Mouse (Mus musculus) frontal cortex, postnatal 10 days (tissue): ENCODE results near the gene Bola2.
"Not testable (repeated sequence)": the region's sequence is repeated elsewhere in the genome, so short reads cannot be mapped to it uniquely, and the experiment has no call there.

ENCODE experiments used
- DNase-seq, 2 experiments: peaks; one replicate each; pipeline ENCODE4 v3.0.0; 2022; ENCODE audit warnings: low spot score in 2 of 2, mixed read lengths in 1 of 2

The Bola2 gene

DNA sequence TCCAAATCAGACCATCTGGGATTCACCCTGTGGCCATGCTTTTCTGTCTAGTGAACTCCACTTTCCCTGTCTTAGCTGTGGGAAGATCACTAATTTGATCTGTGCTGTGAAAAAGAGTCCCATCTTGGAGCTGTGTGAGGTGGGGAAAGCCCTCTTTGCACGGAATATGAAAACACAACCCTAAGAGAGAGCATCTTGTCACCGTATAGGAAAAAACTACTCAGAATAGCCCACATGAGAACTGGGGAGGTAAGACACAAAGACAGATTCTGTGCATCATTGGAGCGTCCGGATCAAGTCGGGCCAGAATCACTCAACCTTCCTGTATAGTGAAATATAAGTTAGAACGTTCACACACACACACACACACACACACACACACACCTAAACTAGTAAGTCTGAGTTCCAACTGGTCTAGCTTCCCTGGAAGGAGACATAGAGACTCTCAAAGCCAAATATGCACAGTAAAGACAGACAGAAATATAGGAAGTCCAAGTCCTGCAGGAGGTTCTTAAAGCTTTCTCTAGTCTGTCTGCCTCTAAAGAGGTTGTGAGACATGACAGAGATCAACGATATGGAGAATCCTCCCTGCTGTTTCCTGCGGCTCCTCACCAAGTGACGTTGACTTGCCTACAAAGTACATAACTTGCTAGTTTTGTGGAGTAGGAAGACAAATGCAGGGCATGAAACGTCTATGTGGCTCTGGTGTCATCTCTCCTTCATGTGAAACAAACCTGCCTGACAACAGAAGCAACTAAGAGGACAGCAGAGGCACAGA is 13.2 kb downstream of the Bola2 start:
- DNase-seq: no peak

DNA sequence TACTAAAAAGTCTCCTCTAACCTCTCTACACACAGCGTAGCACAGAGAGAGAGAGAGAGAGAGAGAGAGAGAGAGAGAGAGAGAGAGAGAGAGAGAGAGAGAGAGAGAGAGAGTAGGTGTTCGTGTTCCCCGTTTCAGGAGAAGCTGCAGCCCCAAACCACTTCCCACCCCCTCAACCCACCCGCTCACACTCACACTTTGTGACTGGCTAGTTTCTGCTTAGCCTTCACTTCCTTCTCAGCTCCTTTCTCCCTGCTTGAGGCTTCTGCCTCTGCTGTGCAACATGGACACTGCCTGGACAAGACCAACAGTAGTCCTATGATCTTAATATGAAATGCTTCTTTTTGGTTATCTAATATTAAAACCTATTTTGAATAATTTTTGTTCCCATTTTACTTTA is 15.1 kb downstream of the Bola2 start:
- DNase-seq: no peak

DNA sequence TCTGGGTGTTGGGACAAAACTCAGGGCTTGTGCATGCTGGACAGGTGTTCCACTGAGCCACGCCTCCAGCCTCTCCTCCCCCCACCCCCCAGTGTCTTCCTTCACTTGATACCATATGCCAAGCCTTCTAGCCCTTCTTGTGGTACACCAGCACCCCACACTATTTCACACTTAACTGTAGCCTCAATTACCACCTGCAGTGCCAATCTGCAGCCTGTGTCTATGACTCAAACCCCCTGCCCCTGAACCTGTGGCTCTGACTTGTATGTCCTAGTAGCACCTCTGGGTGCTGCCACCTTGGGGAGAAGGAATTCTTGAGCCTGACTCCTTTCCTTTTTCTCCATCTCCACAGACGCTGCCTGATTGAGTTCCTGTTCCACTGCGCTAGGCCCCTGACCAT is 16.7 kb downstream of the Bola2 start:
- no peak for DNase-seq

DNA sequence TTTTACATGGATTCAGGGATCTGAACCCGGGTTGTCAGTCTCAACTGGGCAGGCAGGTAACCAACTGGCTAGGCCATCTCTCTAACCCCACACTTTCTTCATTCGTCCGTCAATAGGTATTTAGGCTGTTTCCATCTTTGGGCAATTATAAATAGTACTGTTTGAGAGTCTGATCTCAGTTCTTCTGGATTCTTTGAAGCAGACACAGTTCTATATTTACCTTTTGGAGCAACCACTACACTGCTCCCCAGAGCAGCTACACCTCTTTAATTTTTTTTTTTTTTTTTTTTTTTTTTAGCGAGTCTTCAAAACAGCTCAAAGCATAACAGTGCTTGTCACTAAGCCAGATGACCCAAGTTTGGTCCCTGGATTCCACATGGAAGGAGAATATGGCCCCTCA is 20.5 kb downstream of the Bola2 start:
- DNase-seq: no peak

DNA sequence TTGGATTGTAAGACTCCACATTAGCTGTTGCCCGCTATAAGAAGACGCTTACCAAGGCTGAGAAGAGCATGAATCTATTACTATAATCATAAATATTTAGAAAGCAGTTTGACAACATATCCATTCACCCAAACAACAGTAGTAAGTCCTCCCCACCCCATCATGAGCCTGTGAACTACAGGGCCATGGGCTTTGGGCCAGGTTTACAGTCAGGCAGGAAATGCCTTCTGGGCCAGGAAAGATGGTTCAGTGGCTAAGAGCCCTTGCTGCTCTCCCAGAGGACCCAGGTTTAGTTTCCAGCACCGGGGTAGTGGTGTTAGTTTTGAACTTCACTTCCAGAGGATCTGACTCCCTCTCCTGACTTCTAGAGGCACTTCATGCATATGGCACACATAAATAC is 22.4 kb downstream of the Bola2 start:
- DNase-seq: no peak

DNA sequence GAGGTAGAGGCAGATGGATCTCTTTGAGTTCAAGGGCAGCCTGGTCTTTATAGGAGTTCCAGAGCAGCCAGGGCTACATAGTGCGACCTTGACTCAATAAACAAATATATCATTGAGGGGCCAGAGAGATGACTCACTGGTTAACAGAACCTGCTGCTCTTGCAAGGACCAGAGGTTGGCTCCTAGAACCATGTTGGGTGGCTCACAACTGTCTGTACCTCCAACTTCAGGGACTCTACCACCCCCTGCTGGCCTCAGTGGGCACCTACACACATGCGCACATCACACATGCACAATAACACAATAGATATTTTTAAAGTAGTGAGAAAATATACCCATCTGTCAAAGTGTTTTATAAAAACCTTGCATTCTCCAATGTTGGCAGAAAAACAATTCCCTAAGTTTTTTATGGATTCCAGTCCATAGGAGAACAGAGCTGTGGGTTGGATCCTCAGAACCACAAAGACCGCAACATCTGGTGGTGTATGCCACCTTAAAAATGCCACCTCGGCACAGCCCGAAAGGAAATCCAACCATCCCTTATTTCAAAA is 23.7 kb downstream of the Bola2 start:
- DNase-seq: no peak

DNA sequence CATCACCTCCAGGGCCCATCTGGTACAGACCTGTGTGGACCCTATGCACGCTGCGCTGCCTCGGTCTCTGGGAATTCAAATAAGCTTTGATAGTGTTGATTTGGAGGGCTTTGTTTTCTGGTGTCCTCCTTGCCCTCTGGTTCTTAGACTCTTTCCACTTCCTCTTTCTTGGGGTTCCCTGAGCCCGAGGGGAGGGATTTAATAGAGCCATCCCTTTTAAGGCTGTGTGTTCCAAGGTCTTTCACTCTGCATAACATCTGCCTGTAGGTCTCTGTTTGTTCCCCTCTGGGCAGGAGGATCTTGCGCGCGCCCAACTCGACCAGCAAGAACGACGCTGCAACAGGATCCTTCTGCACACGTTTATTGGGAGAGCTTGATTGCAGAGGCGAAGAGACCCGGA is 26.4 kb downstream of the Bola2 start:
- no peak for DNase-seq

DNA sequence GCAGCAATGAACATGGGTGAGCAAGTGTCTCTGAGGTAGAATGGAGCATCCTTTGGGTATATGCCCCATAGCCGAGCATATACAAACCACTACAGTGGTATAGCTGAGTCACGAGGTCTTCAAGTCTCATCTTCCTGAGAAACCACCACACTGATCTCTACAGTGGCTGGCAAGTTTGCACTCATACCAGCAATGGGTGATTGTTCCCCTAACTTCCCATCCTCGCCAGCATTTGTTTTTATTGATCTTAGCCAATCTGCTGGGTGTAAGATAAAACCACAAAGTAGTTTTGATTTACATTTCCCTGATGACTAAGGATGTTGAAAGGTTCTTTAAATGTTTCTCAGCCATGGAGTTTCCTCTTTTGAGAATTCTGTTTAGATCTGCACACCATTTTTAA is 29.9 kb downstream of the Bola2 start:
- DNase-seq: no peak

DNA sequence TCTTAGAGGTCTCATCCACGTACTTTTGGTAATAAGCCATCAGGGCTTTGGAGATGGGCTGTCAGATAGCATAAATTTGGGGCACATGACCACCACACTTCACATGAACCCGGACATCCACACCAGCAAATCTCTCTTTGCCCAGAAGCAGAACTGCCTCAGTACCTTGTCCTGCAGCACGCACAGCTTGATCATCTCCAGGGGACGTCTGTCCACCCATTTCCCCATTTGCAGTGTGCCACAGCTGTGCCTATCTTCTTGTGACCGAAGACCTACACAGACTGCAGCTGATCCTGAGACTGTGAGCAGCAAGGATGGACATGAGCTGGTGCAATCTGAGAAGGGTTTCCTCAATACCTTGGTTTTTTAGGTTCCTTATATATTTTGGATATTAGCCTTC is 30.5 kb downstream of the Bola2 start:
- DNase-seq: no peak

DNA sequence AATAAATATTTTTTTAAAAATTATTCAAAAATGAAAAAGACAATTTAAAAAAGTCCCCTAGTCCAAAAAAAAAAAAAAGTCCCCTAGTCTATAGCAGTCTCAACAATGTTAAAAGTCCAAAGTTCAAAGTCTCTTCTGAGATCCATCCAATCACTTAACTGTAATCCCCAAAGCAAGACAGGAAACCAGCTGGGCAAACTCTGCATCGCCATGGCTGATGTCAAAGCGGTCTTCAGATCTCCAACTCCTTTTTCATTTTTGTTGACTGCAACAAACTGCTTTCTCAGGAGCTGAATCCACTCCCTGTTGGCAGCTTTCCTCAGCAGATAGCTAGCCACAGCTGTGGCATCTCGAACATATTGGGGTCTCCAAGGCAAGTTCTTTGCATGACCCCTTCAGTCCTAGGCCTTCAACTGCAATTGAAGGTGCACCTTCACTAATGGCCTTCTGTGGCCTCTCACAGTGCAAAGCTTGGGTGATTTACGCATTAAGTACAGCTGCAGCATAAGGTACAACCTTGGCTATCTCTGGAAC is 35.1 kb downstream of the Bola2 start:
- DNase-seq: not testable (repeated sequence)

DNA sequence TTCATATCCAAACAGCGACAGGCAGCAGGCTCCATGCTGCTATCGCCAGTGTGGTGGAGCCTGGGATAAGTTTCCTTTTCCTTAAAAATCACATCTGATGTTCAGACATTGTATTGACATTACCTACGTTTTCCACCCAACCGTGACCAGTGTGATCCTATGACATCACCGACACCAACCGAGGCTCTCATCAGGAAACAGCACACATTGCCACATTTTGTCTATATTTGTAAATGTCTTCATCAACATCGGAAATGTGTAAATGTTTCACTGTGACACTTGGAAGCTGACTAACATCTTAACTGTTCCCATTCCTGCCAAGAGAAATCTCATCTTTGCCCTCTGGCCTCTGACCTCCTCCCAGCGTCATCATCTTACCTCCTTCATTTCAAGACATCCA is 40.9 kb downstream of the Bola2 start:
- no peak for DNase-seq

DNA sequence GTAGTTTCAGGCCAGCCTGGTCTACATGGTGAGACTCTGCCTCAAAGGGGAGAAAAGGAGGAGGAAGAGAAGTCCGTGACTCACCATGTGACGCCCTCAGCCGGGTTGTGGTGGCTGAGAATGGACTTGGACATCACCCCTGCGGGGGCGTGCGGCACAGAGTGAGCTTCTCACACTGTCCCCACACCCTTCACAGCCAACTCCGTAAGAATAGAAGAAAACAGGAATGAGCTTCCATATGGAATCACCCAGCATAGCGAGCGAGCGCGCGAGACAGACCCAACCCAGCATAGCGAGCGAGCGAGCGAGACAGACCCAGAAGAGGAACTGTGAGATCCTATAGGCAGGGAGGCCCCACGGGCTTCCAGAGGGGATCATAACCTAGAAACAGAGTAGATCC is 44.4 kb downstream of the Bola2 start:
- DNase-seq: no peak

DNA sequence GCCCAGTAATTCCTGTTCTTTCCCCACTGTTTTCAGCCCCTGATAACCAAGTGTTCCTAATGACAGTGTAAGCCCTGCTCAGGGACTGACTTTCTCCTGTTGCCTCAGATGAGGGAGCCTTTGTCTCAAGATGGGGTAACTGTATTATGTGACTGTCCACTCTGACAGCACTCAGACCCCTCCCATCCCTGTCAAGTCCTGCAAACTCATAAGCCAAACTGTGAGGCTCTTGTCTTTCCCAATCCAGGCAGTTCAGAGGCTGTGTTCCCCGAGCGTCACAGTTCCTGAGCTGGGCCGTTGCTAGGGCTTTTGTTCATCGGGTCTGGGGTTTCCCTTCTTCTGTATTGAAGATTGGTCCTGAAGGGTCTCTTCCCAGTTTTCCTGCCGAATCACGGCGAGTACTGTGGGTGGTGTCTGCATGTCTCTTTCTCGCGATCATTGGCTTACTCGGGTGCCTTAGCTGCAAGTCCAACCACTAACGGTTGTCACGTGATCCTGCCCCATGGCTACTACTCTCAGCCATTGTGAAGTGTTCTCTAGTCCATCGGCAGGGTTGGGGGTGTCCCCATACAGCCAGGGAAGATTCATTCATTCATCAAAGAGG is 45.0 kb downstream of the Bola2 start:
- DNase-seq: no peak

DNA sequence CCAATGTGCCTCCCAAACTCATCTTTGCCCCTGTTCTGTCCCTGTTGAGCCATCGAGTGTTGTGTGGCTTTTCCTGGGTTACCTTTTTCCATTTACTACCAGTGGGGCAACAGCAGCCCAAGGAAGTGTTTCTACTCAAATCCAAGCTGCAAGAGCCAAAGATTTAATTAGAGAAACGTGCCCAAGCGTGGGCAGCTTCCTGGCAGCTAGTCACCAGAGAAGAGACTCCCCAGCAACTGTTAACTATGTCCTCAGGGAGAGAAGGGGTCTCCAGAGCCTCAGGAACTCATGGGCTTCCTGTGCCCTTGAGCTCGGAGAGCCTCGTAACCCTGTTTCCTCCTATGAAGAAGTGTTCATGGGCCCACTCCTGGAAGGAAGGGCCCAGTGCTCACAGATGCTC is 45.8 kb downstream of the Bola2 start:
- DNase-seq: no peak

DNA sequence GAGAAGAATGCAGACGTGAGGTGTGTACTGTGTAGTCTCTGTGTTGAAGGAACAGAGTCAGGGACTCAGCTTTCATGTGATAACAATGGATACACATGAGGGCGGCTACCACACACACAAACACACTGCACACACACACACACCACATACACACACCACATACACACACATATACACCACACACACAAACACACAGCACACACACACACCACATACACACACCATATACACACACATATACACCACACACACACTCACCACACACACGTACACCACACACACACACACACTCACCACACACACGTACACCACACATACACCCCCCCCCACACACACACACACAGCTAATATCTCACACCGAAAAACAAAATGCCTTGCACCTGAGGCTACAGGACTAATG is 46.3 kb downstream of the Bola2 start:
- no peak for DNase-seq

DNA sequence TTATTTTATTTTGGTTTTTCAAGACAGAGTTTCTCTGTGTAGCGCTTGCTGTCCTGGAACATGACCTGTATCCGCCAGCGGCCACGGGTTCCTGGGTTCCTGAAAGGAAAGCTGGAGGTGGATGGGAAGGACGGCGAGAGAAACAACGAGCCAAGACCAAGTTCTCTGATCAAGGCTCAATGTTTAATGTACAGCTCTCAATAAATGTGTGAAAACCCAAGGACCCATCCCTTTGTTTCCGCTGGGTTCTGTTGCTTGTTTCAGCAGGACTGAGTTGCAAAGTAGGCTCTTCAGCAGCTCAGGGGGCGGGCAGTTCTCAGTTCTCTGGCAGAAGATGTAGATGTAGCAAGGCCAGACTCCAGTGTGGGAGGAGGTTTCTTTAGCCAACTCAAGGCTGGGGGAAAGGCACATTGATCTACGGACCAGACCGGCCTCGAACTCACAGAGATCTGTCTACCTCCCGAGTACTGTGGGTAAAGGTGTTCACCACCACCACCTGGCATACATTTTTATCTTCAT is 46.8 kb downstream of the Bola2 start:
- DNase-seq: no peak

DNA sequence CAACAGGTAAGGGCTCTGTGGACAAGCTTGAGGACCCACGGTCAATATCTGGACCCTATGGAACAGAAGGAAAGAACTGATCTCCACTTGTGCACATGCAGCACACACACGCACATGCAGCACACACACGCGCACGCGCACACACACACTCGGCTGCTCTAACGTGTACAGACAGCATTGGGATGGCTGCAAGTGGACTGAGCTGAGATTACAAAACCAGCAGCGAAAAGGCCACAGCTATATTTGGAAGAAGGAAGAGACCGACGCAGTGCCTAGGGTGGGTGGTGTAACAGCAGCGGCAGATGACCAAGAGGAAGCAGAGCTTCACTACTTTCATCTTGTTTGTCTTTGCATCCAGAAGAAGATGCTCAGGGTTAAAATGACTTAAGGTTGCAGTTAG is 50.9 kb downstream of the Bola2 start:
- no peak for DNase-seq

DNA sequence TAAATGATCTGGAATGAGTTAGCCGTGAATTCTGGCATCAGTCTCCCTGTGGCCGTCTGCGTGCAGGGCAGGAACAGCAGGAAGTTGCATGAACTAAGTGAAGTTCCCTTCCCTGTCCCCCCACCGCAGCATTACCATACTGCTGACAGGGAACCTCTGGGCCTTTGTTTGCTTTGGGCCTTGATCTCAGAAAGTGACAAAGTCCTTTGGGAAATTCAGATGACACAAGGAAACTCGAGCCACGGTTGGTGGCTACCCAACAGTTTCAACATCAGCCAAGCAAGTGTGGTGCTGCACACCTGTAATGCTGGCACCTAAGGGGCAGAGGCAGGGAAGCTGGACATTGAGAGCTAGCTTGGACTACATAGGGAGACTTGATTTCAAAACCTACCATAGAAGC is 51.6 kb downstream of the Bola2 start:
- no peak for DNase-seq

DNA sequence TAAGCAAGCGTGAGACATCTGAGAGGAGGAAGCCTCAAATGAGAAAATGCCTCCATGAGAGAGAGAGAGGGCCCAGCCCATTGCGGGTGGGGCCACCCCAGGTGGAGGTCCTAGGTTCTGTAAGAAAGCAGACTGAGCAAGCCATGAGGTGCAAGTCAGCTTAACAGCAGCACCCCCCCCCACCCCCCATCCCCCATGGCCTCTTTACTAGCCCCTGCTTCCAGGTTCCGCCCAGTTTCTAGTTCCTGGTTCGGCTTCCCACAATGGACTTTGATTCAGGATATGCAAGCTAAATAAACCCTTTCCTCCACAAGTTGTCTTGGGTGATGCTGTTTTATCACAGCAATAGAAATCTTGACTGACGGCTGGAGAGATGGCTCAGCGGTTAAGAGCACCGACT is 53.6 kb downstream of the Bola2 start:
- DNase-seq: no peak
